Mouse (Mus musculus): ENCODE data around the gene Bdnf.

Gene Bdnf

GRCm38 (mm10) chr2:109678454-109678853 is 4.0 kb downstream of the Bdnf start:
- no peaks in the 10 kb centered on the region for H3K36me3 ChIP-seq (ENCODE audit: insufficient read depth, low read length)
- peaks cover 39% of the 10 kb centered on the region for H3K4me1 ChIP-seq (replicated peaks; ENCODE audit: low read depth, low read length)
- H3K9me3 ChIP-seq (ENCODE audit: low read length): no peaks in the 10 kb centered on the region
- TF ChIP-seq CTCF (conservative IDR thresholded peaks at IDR 0.05; ENCODE audit: low read length) (no peak), NANOG (IDR thresholded peaks at IDR 0.05; ENCODE audit: borderline replicate concordance, low read length) (no peak), POU5F1 (IDR thresholded peaks at IDR 0.05; ENCODE audit: borderline replicate concordance, low read length) (no peak)
- peaks cover 40% of the 10 kb centered on the region for H3K27me3 ChIP-seq (ENCODE audit: insufficient read depth, low read length)
- peak overlapping the region; percentile 86 for H3K4me3 ChIP-seq (replicated peaks; ENCODE audit: low read length)

- H3K27me3 ChIP-seq (ENCODE audit: insufficient read depth, low read length): peaks cover 34% of the 10 kb centered on the region
- no peaks in the 10 kb centered on the region for H3K9me3 ChIP-seq (ENCODE audit: low read length)
- no peak overlapping the region for H3K4me3 ChIP-seq (replicated peaks; ENCODE audit: low read length)
- TF ChIP-seq NANOG (IDR thresholded peaks at IDR 0.05; ENCODE audit: borderline replicate concordance, low read length) (no peak), CTCF (conservative IDR thresholded peaks at IDR 0.05; ENCODE audit: low read length) (no peak), POU5F1 (IDR thresholded peaks at IDR 0.05; ENCODE audit: borderline replicate concordance, low read length) (no peak)
- H3K4me1 ChIP-seq (replicated peaks; ENCODE audit: low read depth, low read length): peaks cover 30% of the 10 kb centered on the region
- no peaks in the 10 kb centered on the region for H3K36me3 ChIP-seq (ENCODE audit: insufficient read depth, low read length)
These were observed 4.9 kb downstream of the Bdnf start for GRCm38 (mm10) chr2:109679446-109679845.

- no peaks in the 10 kb centered on the region for H3K9me3 ChIP-seq (ENCODE audit: low read length)
- no peaks in the 10 kb centered on the region for H3K36me3 ChIP-seq (ENCODE audit: insufficient read depth, low read length)
- H3K4me1 ChIP-seq (replicated peaks; ENCODE audit: low read depth, low read length): peaks cover 14% of the 10 kb centered on the region
- H3K27me3 ChIP-seq (ENCODE audit: insufficient read depth, low read length): peaks cover 18% of the 10 kb centered on the region
- H3K4me3 ChIP-seq (replicated peaks; ENCODE audit: low read length): no peak overlapping the region
- no peak for TF ChIP-seq CTCF (conservative IDR thresholded peaks at IDR 0.05; ENCODE audit: low read length)
- no peak for TF ChIP-seq NANOG (IDR thresholded peaks at IDR 0.05; ENCODE audit: borderline replicate concordance, low read length)
- TF ChIP-seq POU5F1 (IDR thresholded peaks at IDR 0.05; ENCODE audit: borderline replicate concordance, low read length): no peak
These were observed 6.6 kb downstream of the Bdnf start for GRCm38 (mm10) chr2:109681071-109681470.

- no peaks in the 10 kb centered on the region for H3K36me3 ChIP-seq (ENCODE audit: insufficient read depth, low read length)
These were observed 14.2 kb downstream of the Bdnf start for GRCm38 (mm10) chr2:109688661-109689060.

GRCm38 (mm10) chr2:109692266-109693177 is 18.0 kb downstream of the Bdnf start:
- no peak for TF ChIP-seq CTCF (conservative IDR thresholded peaks at IDR 0.05; ENCODE audit: low read length)
- no peak for TF ChIP-seq NANOG (IDR thresholded peaks at IDR 0.05; ENCODE audit: borderline replicate concordance, low read length)
- TF ChIP-seq POU5F1 (IDR thresholded peaks at IDR 0.05; ENCODE audit: borderline replicate concordance, low read length): no peak
- Histone ChIP-seq H3K27me3 (ENCODE audit: insufficient read depth, low read length) (peaks cover 63% of the 10 kb centered on the region), H3K4me1 (replicated peaks; ENCODE audit: low read depth, low read length) (peaks cover 23% of the 10 kb centered on the region), H3K9me3 (ENCODE audit: low read length) (no peaks in the 10 kb centered on the region), H3K4me3 (replicated peaks; ENCODE audit: low read length) (peak overlapping the region; percentile 87), H3K36me3 (ENCODE audit: insufficient read depth, low read length) (no peaks in the 10 kb centered on the region)

More at GRCm38 (mm10) chr2:109688661-109689060, 14.2 kb downstream of the Bdnf start:
- Histone ChIP-seq H3K9me3 (ENCODE audit: low read length) (no peaks in the 10 kb centered on the region), H3K27me3 (ENCODE audit: insufficient read depth, low read length) (peaks cover 42% of the 10 kb centered on the region), H3K4me3 (replicated peaks; ENCODE audit: low read length) (no peak overlapping the region), H3K4me1 (replicated peaks; ENCODE audit: low read depth, low read length) (peaks cover 10% of the 10 kb centered on the region)
- TF ChIP-seq POU5F1 (IDR thresholded peaks at IDR 0.05; ENCODE audit: borderline replicate concordance, low read length) (no peak), NANOG (IDR thresholded peaks at IDR 0.05; ENCODE audit: borderline replicate concordance, low read length) (no peak), CTCF (conservative IDR thresholded peaks at IDR 0.05; ENCODE audit: low read length) (no peak)

- H3K36me3 ChIP-seq (ENCODE audit: insufficient read depth, low read length): no peaks in the 10 kb centered on the region
- TF ChIP-seq POU5F1 (IDR thresholded peaks at IDR 0.05; ENCODE audit: borderline replicate concordance, low read length): no peak
- TF ChIP-seq NANOG (IDR thresholded peaks at IDR 0.05; ENCODE audit: borderline replicate concordance, low read length): no peak
- TF ChIP-seq CTCF (conservative IDR thresholded peaks at IDR 0.05; ENCODE audit: low read length): no peak
- peaks cover 63% of the 10 kb centered on the region for H3K27me3 ChIP-seq (ENCODE audit: insufficient read depth, low read length)
- peak overlapping the region; percentile 87 for H3K4me3 ChIP-seq (replicated peaks; ENCODE audit: low read length)
- no peaks in the 10 kb centered on the region for H3K9me3 ChIP-seq (ENCODE audit: low read length)
- peaks cover 23% of the 10 kb centered on the region for H3K4me1 ChIP-seq (replicated peaks; ENCODE audit: low read depth, low read length)
These were observed 18.9 kb downstream of the Bdnf start for GRCm38 (mm10) chr2:109693178-109694115.

GRCm38 (mm10) chr2:109694116-109694837 is 19.8 kb downstream of the Bdnf start:
- H3K36me3 ChIP-seq (ENCODE audit: insufficient read depth, low read length): no peaks in the 10 kb centered on the region
- peaks cover 23% of the 10 kb centered on the region for H3K4me1 ChIP-seq (replicated peaks; ENCODE audit: low read depth, low read length)
- H3K4me3 ChIP-seq (replicated peaks; ENCODE audit: low read length): peak overlapping the region; percentile 87
- TF ChIP-seq CTCF (conservative IDR thresholded peaks at IDR 0.05; ENCODE audit: low read length) (no peak), POU5F1 (IDR thresholded peaks at IDR 0.05; ENCODE audit: borderline replicate concordance, low read length) (no peak), NANOG (IDR thresholded peaks at IDR 0.05; ENCODE audit: borderline replicate concordance, low read length) (no peak)
- peaks cover 59% of the 10 kb centered on the region for H3K27me3 ChIP-seq (ENCODE audit: insufficient read depth, low read length)
- no peaks in the 10 kb centered on the region for H3K9me3 ChIP-seq (ENCODE audit: low read length)
